Mouse (Mus musculus) kidney, embryonic 16.5 days (tissue): ENCODE data around the gene Gm11639. TPM values are rescaled to one million over a fixed set of nuclear protein-coding genes. Genes with fewer than 3 reads are reported as not detected.

Experiments
- polyA plus RNA-seq: library from polyadenylated mRNA; unstranded; fragments of >200 nt; fragmentation: Nextera tagmentation; extraction: Ambion mirVana; gene quantifications from 2 replicates; pipeline ENCODE4 v1.2.1, GENCODE M21; 2015

The Gm11639 gene
- polyA plus RNA-seq, 1 experiment from 2014 or later: not detected

Other genes with a start within 250 kb of the Gm11639 start
- 22.5 and 27.1 TPM in 2 replicates for gene Kansl1, start 216.8 kb upstream of the Gm11639 start, polyA plus RNA-seq
- 34.7 and 37.1 TPM in 2 replicates for gene Cdc27, start 135.1 kb upstream of the Gm11639 start, polyA plus RNA-seq
- 7.1 and 11.6 TPM in 2 replicates for gene Myl4, start 135.0 kb upstream of the Gm11639 start, polyA plus RNA-seq
- 2.2 and 3.1 TPM in 2 replicates for gene Itgb3, start 77.7 kb upstream of the Gm11639 start, polyA plus RNA-seq